Mouse (Mus musculus) large intestine, adult 2 months (tissue): ENCODE results near the gene Celsr1. TPM values are rescaled to one million over a fixed set of nuclear protein-coding genes. Genes with fewer than 3 reads are reported as not detected.
"Not testable (repeated sequence)": the region's sequence is repeated elsewhere in the genome, so short reads cannot be mapped to it uniquely, and the experiment has no call there.

Experiments
- DNase-seq: peaks from one replicate; pipeline ENCODE4 v3.0.0-alpha.2; 2012; ENCODE audit warnings: low read depth, low spot score
- WGBS: fragments of 180-500 bp; shearing (Covaris S2); methylation state at CpG from one replicate; pipeline ENCODE4 v1.1.7; 2018; 5-methylcytosine and 5-hydroxymethylcytosine counted together
- polyA plus RNA-seq: library from polyadenylated mRNA; depleted of rRNA; stranded (reverse); fragments of >200 nt; gene quantifications from 2 replicates; pipeline ENCODE4 v1.2.3, GENCODE M21; 2012

Celsr1 gene
- polyA plus RNA-seq, 1 experiment, result 7.2 TPM

GRCm38 (mm10) chr15:86066836-86067580 lies 33.4 kb upstream of the Celsr1 start:
- WGBS, result 34% methylated on average over 14 of the region's 14 CpGs
- no peak for DNase-seq

DNA sequence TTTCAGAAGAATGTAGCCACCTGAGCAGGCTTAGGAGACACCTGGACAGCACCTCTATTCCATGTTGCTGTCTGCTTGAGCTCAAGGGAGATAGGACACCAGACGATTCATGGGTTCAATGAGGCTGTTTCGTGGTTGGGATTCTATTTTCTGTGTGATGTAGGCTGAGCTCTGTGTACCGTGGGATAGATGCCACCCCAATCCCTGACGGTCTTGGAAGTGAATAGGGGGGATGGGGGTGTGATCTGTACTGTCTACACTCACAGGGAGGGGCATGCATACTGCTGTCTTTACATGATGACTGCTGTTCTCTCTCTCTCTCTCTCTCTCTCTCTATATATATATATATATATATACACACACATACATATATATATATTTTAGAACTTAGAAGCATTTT lies 31.8 kb upstream of the Celsr1 start:
- no peak for DNase-seq
- WGBS, result 87% methylated on average over 4 of the region's 4 CpGs

- 51% methylated on average over 3 of the region's 3 CpGs for WGBS
- DNase-seq, result no peak
These were observed 31.3 kb upstream of the Celsr1 start for GRCm38 (mm10) chr15:86064850-86065229.

DNA sequence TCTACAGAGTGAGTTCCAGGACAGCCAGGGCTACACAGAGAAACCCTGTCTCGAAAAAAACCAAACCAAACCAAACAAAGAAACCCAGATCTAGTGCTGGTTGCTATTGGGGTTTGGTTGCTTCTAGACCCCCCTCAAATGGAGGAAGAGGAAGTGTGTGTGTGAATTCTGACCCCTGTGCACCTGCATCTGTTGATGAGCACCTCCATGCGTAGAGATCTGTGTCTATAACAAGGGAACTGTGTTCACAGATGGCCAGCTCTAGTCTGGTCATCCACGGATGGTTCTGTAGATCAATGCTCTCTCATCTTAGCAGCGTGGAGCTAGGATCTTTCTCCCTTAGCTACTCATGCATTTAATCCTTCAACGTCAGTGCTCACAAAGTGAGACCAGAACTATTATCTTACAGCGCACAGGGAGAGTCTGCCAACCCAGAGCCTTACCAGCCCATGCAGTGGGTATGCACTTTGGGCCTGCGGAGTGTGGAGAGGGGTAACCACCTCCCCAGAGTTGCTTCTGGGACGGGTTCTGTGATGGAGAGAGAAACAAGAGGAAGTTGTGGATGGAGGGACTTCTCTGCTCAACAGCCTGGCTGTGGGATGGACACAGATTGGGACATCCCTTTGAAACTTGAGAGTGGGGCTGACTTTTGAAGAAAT lies 30.7 kb upstream of the Celsr1 start:
- DNase-seq, result no peak
- WGBS, result 83% methylated on average over 8 of the region's 8 CpGs

DNA sequence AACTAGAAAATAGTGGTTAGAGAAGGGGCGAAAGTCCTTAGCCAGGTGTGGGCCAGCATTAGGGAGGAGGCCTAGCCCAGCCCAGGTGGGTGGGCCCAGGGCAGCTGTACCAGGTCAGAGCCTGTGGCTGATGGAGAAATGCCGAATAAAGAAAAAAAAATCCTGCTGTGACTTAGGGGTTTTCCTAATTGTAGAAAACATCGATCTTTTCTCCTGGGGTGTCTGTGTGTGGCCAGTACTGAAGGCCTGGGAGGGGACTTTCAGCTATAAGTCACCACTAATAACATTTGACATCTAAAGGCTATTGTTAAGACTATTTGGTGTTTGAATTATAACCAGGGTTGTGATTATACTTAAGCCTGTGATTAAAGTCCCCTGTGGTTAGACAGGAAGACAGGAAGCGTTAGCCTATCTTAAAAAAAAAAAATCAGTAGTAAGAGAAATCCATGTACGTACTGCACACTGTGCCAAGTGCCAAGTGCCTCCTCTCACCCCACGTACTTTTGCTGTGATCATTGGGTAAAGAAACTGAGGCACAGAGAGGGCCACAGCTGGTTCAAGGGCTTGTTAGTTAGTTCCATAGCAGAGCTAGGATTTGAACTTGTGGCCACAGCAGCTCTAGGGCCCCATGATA lies 28.4 kb upstream of the Celsr1 start:
- WGBS, result 48% methylated on average over 6 of the region's 6 CpGs
- DNase-seq, result no peak

DNA sequence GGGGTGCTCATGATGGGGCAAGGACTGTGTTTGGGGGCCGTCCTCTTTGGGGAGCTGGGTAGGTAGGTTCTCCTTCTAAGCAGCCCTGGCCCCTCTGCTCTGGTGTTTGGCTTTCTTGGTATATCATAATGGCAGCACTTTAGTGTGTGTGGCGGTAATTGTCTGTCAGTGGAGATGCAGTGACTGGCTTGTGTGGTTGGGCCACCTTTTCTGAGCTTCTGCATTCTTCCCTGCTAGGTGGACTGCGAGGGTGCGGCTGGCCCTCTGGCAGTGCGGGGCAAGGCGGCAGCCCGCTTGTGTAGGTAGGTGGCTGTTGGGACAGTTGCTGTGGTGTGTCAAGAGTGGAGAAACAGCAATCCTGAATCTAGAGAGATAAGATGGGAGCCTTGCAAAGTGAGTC lies 27.6 kb upstream of the Celsr1 start:
- DNase-seq, result no peak
- WGBS, result 73% methylated on average over 7 of the region's 7 CpGs

GRCm38 (mm10) chr15:86060581-86060980 lies 27.0 kb upstream of the Celsr1 start:
- 61% methylated on average over 12 of the region's 12 CpGs for WGBS
- no peak for DNase-seq

GRCm38 (mm10) chr15:86059835-86060380 lies 26.3 kb upstream of the Celsr1 start:
- 50% methylated on average over 7 of the region's 7 CpGs for WGBS
- no peak for DNase-seq

GRCm38 (mm10) chr15:86058931-86059834 lies 25.6 kb upstream of the Celsr1 start:
- WGBS, result 1% methylated on average over 48 of the region's 49 CpGs

DNA sequence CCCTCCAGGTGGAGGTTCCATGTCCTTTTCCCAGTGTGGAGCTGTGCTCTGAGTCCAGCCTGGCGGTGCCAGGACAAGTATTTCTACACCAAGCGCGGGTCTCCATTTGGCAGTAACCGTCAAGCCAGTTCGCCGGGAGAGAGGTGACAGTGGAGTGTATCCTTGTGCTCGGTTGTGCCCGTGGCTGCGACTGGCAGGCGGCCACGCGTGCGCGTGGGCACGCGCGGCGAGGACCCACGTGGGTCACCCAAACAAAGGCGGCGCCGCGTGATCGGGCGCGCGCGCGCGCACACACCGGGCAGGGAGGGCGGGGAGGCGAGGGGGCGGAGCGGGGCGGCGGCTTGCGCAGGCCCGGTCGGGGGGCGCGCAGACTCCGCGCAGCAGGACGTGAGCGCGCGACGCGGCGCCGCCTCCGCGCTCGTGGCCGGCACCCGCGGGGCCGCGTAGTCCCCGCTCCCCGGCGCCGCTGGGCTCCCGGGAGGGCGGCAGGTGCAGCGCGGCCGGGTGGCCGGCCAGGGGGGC lies 24.9 kb upstream of the Celsr1 start:
- DNase-seq, result no peak
- WGBS, result under 1% methylated on average over 66 of the region's 70 CpGs

More at GRCm38 (mm10) chr15:86058931-86059834, 25.6 kb upstream of the Celsr1 start:
- DNase-seq, result no peak

DNA sequence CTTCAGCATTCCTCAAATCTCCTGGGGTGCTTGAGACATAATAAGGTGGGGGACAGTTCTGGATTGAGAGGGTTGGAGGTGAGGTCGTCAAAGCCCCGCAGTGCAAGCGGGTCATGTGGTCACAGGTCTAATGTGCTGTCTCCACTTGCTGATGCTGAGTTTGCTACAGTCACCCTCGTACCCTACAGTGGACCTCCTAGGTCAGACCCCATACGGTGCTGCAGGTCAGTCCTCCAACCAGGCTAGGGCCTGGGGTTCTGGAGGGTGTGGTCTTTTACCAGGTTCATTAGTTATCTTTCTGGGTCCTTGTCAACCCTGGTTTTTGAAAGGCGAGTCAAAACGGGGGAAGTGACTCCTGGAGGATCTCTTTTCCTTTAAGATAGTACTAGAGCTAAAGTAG lies 24.3 kb upstream of the Celsr1 start:
- 30% methylated on average over 7 of the region's 7 CpGs for WGBS
- DNase-seq, result no peak

DNA sequence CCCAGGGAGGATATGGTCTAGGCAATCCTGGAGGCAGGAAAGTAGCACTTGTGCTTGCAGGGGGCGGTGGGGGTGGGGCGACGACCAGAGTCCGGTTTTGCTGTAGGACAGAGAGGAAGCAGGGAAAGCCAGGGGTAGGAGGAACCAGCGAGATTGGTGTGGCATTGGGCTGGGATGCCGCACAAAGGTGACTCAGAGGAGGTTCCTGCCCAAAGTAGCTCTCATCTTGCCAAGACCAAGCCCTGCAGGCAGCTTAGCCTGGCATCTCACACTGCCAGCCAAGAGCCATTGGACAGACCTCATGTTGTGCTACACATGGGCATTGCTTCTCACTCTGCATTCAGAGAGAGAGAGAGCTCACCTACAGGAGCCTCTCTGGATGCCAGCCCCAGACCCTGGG lies 23.8 kb upstream of the Celsr1 start, which contains the start of gene Gramd4:
TSS of gene Gramd4 (plus strand) at position 283 of the 400 bp plus-strand sequence.
- no peak for DNase-seq
- WGBS, result 21% methylated on average over 6 of the region's 6 CpGs

DNA sequence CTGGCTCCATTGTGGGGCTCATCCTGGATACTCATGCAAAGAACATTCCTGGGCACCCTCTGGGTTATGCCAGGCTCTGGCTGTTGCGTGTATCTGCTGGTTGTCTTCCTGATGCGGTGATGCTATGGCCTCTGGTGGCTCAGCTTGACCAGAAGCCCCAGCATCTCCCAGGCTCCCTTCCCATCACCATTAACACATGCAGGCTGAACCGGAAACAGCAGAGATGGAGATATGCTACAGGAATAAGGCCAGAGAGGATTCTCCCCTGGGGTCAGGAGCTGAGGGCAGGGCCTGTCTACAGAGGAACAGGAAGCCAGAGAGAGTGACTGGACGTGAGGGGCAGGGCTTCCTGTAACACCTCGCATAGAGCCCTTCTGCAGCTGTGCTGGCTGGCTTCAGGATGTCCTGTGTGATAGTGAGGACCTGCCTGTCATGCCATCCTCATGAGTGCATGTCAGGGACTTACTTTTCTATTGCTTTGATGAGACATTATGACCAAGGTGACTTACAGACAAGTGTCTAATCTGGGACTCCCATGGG lies 22.7 kb upstream of the Celsr1 start:
- WGBS, result 89% methylated on average over 5 of the region's 5 CpGs
- DNase-seq, result no peak

DNA sequence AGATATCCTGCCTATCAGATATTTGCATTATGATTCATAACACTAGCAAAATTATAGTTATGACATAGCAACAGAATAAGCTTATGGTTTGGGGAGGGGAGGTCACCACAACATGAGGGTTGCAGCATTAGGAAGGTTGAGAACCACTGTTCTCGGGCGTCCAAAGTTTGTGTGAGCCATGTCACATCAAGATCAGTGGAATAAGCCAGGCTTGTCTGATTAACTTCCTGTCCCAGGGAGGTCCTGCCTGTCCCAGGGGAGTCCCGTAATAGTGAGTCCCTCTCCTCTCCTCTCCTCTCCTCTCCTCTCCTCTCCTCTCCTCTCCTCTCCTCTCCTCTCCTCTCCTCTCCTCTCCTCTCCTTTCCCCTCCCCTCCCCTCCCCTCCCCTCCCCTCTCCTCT lies 21.3 kb upstream of the Celsr1 start:
- DNase-seq, result not testable (repeated sequence)
- WGBS, result 77% methylated on average over 3 of the region's 3 CpGs

DNA sequence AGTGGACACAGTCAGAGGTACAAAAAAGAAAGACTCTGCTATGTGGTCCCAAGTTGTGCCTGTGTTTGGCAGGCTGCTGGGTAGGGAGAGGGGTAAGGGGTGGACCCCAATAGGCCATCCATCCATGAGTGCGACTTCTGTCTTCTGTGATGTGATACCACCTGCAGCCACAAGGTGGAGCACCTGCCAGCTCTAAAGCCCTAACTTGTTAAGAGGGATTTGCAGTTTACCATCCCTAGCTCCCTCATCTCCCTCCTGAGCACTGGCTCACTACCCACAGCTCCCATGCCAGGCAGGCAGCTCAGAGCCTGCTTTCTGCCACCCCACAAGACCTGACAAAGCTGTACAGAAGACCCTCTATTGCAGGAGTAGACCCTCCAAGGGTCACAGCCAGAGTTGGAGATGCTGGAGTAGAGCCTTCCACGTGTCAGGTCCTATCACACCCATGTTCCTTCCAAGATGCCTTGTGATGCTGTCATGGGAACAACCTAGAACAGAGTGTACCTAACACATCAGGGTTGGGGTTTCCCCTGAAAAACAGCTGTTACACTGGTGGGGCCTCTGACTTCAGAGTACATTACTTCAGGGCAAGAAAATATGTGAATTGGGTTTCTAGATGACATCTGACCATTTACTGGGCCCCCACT lies 20.4 kb upstream of the Celsr1 start:
- DNase-seq, result no peak
- WGBS, result 39% methylated on average over 2 of the region's 2 CpGs

DNA sequence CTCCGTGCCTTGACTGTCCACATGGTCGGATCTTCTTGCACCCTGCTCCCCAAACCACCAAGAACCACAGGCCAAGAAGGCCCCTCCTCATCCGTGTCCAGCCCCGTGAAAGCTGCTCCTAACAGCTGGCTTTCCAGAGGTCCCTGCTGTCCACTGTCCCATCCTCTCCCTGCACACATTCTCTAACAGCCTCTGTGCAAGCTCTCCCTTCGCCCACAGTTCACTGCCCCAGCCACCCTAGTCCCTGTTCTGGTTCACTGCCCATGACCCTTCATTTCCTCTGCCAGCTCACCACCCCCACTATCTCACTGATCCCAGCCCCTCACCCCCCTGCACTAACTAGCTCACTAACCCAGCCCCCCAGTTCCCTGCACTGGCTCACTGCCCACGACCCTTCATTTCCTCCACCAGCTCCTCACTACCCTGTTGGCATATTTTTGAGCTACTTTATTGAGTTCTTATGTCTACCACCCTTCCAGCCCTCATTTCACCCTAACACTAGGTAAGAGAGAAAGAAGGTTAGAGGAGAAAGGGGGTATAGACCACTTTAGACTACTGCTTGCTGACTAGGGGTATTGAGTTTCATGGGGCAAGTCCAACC lies 18.4 kb upstream of the Celsr1 start:
- no peak for DNase-seq
- WGBS, result 68% methylated on average over 6 of the region's 6 CpGs

GRCm38 (mm10) chr15:86051152-86051551 lies 17.6 kb upstream of the Celsr1 start:
- 60% methylated on average over 10 of the region's 10 CpGs for WGBS
- DNase-seq, result no peak

DNA sequence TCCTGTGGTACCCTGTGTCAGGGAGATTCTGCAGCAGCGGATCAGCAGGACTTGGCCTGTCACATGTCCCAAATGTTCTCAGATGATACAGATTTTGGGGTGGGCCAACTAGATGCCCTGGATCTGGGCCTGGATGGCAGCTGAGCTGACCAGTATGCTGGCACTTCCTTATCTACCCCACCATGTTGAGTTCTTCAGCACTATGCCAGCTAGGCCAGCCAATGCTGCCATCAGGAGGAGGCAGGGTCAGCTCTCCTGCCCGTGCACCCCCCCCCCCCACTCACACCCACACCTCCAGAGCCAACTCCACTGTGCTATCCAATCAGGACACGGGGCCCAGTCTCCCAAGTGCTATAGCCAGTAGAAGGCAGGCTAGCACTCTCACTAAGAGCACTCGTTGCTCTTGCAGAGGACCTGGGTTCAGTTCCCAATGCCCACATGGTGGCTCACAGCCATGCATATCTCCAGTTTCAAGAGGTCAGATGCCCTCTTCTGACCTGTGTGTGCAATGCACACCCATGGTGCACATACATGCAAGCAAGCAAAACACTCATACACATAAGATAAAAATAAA lies 16.7 kb upstream of the Celsr1 start:
- WGBS, result 83% methylated on average over 4 of the region's 4 CpGs
- DNase-seq, result no peak
